Mouse (Mus musculus): ENCODE measurements around the gene Dcn.

The Dcn gene

GRCm38 (mm10) chr10:97547740-97548139 is 68.3 kb downstream of the Dcn start:
- DNase-seq (ENCODE audit: low spot score): no peak

GRCm38 (mm10) chr10:97564957-97565856 is 85.8 kb downstream of the Dcn start, which contains the start of gene Lum:
Gene Lum, plus strand, starts transcription at chr10:97565128.
- DNase-seq (ENCODE audit: low spot score): no peak

GRCm38 (mm10) chr10:97567489-97568135 is 88.2 kb downstream of the Dcn start:
- no peak for DNase-seq (ENCODE audit: low spot score)
